Mouse (Mus musculus) stomach, postnatal 0 days (tissue): Measurements from ENCODE around the gene Agfg2.

ENCODE experiments used
- CTCF ChIP-seq: IDR thresholded peaks from 2 replicates; pipeline ENCODE4 v1.5.1; 2016; ENCODE audit warnings: antibody characterized with exemption, low read depth, mild to moderate bottlenecking, moderate library complexity
- EP300 ChIP-seq: optimal IDR thresholded peaks from 2 replicates; pipeline ENCODE3; 2016; ENCODE audit warnings: antibody characterized with exemption

GRCm38 (mm10) chr5:137686127-137686790 is 1.7 kb upstream of the Agfg2 start:
- TF ChIP-seq CTCF = no peak
- no peak for TF ChIP-seq EP300
